Mouse (Mus musculus): ENCODE measurements around the gene Bex1.

GRCm38 (mm10) chrX:136249671-136250070 lies 34.4 kb upstream of the Bex1 start:
- no peak for TF ChIP-seq CTCF (IDR thresholded peaks at IDR 0.05; ENCODE audit: low read depth, low read length)
- no peak for TF ChIP-seq TAL1 (conservative IDR thresholded peaks at IDR 0.05; ENCODE audit: low read depth, low read length)
- no peak for TF ChIP-seq POLR2AphosphoS5 (IDR thresholded peaks at IDR 0.05; ENCODE audit: insufficient replicate concordance, low read depth, low read length)
- no peak for TF ChIP-seq GATA1 (IDR thresholded peaks at IDR 0.05; ENCODE audit: borderline replicate concordance, low read length)
- TF ChIP-seq GATA2 (IDR thresholded peaks at IDR 0.05; ENCODE audit: borderline replicate concordance, low read depth, low read length), result no peak
